Mouse (Mus musculus) forebrain, embryonic 12.5 days (tissue): Measurements from ENCODE around the gene Strip1. TPM values are rescaled to one million over a fixed set of nuclear protein-coding genes. Genes with fewer than 3 reads are reported as not detected.

Experiments
- ATAC-seq: fragments of 200-750 bp; cut with Nextera tagmentation; 2 replicates; pipeline ENCODE4 v1.8.0; 2017; ENCODE audit warnings: moderate TSS enrichment; ENCODE audit not compliant: low FRiP score
- H3K27ac ChIP-seq: fragments of 300-500 bp; sonication (generic); 2 replicates; pipeline ENCODE4 v1.5.1; 2016; ENCODE audit warnings: mild to moderate bottlenecking
- H3K27me3 ChIP-seq: fragments of 300-500 bp; sonication (generic); 2 replicates; pipeline ENCODE4 v1.6.1; 2016; ENCODE audit warnings: mild to moderate bottlenecking
- H3K36me3 ChIP-seq: fragments of 300-500 bp; sonication (generic); replicated peaks from 2 replicates; pipeline ENCODE4 v1.6.1; 2016; ENCODE audit warnings: mild to moderate bottlenecking
- H3K4me1 ChIP-seq: fragments of 300-500 bp; sonication (generic); 2 replicates; pipeline ENCODE4 v1.6.1; 2016
- H3K4me2 ChIP-seq: fragments of 300-500 bp; sonication (generic); 2 replicates; pipeline ENCODE4 v1.6.1; 2016; ENCODE audit warnings: mild to moderate bottlenecking, moderate library complexity
- H3K4me3 ChIP-seq: fragments of 300-500 bp; sonication (generic); replicated peaks from 2 replicates; pipeline ENCODE4 v1.5.1; 2016; ENCODE audit warnings: mild to moderate bottlenecking
- H3K9ac ChIP-seq: fragments of 300-500 bp; sonication (generic); 2 replicates; pipeline ENCODE4 v1.6.1; 2016; ENCODE audit warnings: mild to moderate bottlenecking
- H3K9me3 ChIP-seq: fragments of 300-500 bp; sonication (generic); 2 replicates; pipeline ENCODE4 v1.6.1; 2016
- WGBS: fragments of 180-500 bp; shearing (Covaris S2); methylation state at CpG from one replicate; pipeline ENCODE4 v1.1.7; 2016; 5-methylcytosine and 5-hydroxymethylcytosine counted together
- polyA plus RNA-seq: library from polyadenylated mRNA; unstranded; fragments of >200 nt; fragmentation: Nextera tagmentation; extraction: Ambion mirVana; gene quantifications from 2 replicates; pipeline ENCODE4 v1.2.1, GENCODE M21; 2016

The Strip1 gene
- polyA plus RNA-seq, 1 experiment from 2014 or later: 115 TPM

- Histone ChIP-seq H3K4me3 (peak overlapping the region; percentile 36), H3K9ac (peak overlapping the region; percentile 38; the same call in 1 of the 2 replicates), H3K36me3 (no peaks in the 10 kb centered on the region), H3K4me1 (peaks cover 9% of the 10 kb centered on the region), H3K4me2 (peak overlapping the region; percentile 52), H3K9me3 (no peaks in the 10 kb centered on the region), H3K27me3 (peaks cover 97% of the 10 kb centered on the region), H3K27ac (no peak overlapping the region)
- no peak for ATAC-seq
- WGBS: 2% methylated on average over 18 of the region's 18 CpGs
These were observed 49.2 kb downstream of the Strip1 start for GRCm38 (mm10) chr3:107582130-107582874.

GRCm38 (mm10) chr3:107581103-107582010 is 50.1 kb downstream of the Strip1 start:
- Histone ChIP-seq H3K4me3 (no peak overlapping the region), H3K4me1 (peaks cover 9% of the 10 kb centered on the region), H3K9ac (no peak overlapping the region), H3K27me3 (peaks cover 89% of the 10 kb centered on the region), H3K9me3 (no peaks in the 10 kb centered on the region), H3K36me3 (no peaks in the 10 kb centered on the region), H3K4me2 (no peak overlapping the region), H3K27ac (no peak overlapping the region)
- WGBS: 4% methylated on average over 15 of the region's 15 CpGs
- ATAC-seq: no peak

GRCm38 (mm10) chr3:107579466-107579865 is 52.0 kb downstream of the Strip1 start:
- H3K27ac ChIP-seq: no peak overlapping the region
- no peak for ATAC-seq
- no peak overlapping the region for H3K4me2 ChIP-seq
- no peak overlapping the region for H3K4me3 ChIP-seq
- 4% methylated on average over 4 of the region's 4 CpGs for WGBS
- no peaks in the 10 kb centered on the region for H3K9me3 ChIP-seq
- H3K9ac ChIP-seq: no peak overlapping the region
- peaks cover 71% of the 10 kb centered on the region for H3K27me3 ChIP-seq
- peaks cover 9% of the 10 kb centered on the region for H3K4me1 ChIP-seq
- no peaks in the 10 kb centered on the region for H3K36me3 ChIP-seq

- no peak for ATAC-seq
These were observed 53.6 kb downstream of the Strip1 start for GRCm38 (mm10) chr3:107577810-107578390.

GRCm38 (mm10) chr3:107576807-107577206 is 54.7 kb downstream of the Strip1 start:
- Histone ChIP-seq H3K4me1 (peaks cover 3% of the 10 kb centered on the region; the same call in 1 of the 2 replicates), H3K4me3 (no peak overlapping the region), H3K9ac (no peak overlapping the region), H3K4me2 (no peak overlapping the region), H3K27ac (no peak overlapping the region), H3K27me3 (peaks cover 46% of the 10 kb centered on the region), H3K9me3 (no peaks in the 10 kb centered on the region), H3K36me3 (no peaks in the 10 kb centered on the region)
- no peak for ATAC-seq
- 86% methylated on average over 3 of the region's 3 CpGs for WGBS

More at GRCm38 (mm10) chr3:107577810-107578390, 53.6 kb downstream of the Strip1 start:
- Histone ChIP-seq H3K27me3 (peaks cover 56% of the 10 kb centered on the region), H3K27ac (no peak overlapping the region), H3K4me3 (no peak overlapping the region), H3K9ac (no peak overlapping the region), H3K9me3 (no peaks in the 10 kb centered on the region), H3K4me1 (peaks cover 7% of the 10 kb centered on the region), H3K4me2 (no peak overlapping the region), H3K36me3 (no peaks in the 10 kb centered on the region)
- WGBS: 40% methylated on average over 3 of the region's 3 CpGs

GRCm38 (mm10) chr3:107571205-107571604 is 60.3 kb downstream of the Strip1 start:
- no peak overlapping the region for H3K27ac ChIP-seq
- no peaks in the 10 kb centered on the region for H3K36me3 ChIP-seq
- H3K4me1 ChIP-seq: no peaks in the 10 kb centered on the region
- ATAC-seq: no peak
- no peak overlapping the region for H3K9ac ChIP-seq
- no peak overlapping the region for H3K4me2 ChIP-seq
- 55% methylated on average over 2 of the region's 2 CpGs for WGBS
- no peak overlapping the region for H3K4me3 ChIP-seq
- H3K9me3 ChIP-seq: no peaks in the 10 kb centered on the region
- H3K27me3 ChIP-seq: peaks cover 9% of the 10 kb centered on the region

GRCm38 (mm10) chr3:107568721-107569120 is 62.8 kb downstream of the Strip1 start:
- Histone ChIP-seq H3K9ac (no peak overlapping the region), H3K4me3 (no peak overlapping the region), H3K4me2 (no peak overlapping the region), H3K9me3 (no peaks in the 10 kb centered on the region), H3K27ac (no peak overlapping the region), H3K36me3 (no peaks in the 10 kb centered on the region), H3K4me1 (no peaks in the 10 kb centered on the region), H3K27me3 (peaks cover 9% of the 10 kb centered on the region)
- WGBS: 86% methylated on average over 4 of the region's 4 CpGs
- ATAC-seq: no peak

- peaks cover 9% of the 10 kb centered on the region for H3K27me3 ChIP-seq
- ATAC-seq: no peak
- H3K36me3 ChIP-seq: no peaks in the 10 kb centered on the region
- no peaks in the 10 kb centered on the region for H3K9me3 ChIP-seq
- H3K4me1 ChIP-seq: no peaks in the 10 kb centered on the region
- H3K4me2 ChIP-seq: no peak overlapping the region
- no peak overlapping the region for H3K9ac ChIP-seq
- no peak overlapping the region for H3K27ac ChIP-seq
- 87% methylated on average over 7 of the region's 7 CpGs for WGBS
- H3K4me3 ChIP-seq: no peak overlapping the region
These were observed 63.7 kb downstream of the Strip1 start for GRCm38 (mm10) chr3:107567766-107568165.

- 49% methylated on average over 3 of the region's 3 CpGs for WGBS
- Histone ChIP-seq H3K27me3 (peaks cover 9% of the 10 kb centered on the region), H3K9ac (no peak overlapping the region), H3K36me3 (no peaks in the 10 kb centered on the region), H3K27ac (no peak overlapping the region), H3K9me3 (no peaks in the 10 kb centered on the region), H3K4me3 (no peak overlapping the region), H3K4me2 (no peak overlapping the region), H3K4me1 (no peaks in the 10 kb centered on the region)
- ATAC-seq: no peak
These were observed 66.2 kb downstream of the Strip1 start for GRCm38 (mm10) chr3:107565331-107565730.

GRCm38 (mm10) chr3:107563880-107564279 is 67.6 kb downstream of the Strip1 start:
- peaks cover 11% of the 10 kb centered on the region for H3K27me3 ChIP-seq
- no peak overlapping the region for H3K4me3 ChIP-seq
- no peak overlapping the region for H3K9ac ChIP-seq
- no peaks in the 10 kb centered on the region for H3K4me1 ChIP-seq
- no peaks in the 10 kb centered on the region for H3K9me3 ChIP-seq
- no peak overlapping the region for H3K4me2 ChIP-seq
- no peak overlapping the region for H3K27ac ChIP-seq
- ATAC-seq: no peak
- WGBS: 45% methylated on average over 4 of the region's 4 CpGs
- no peaks in the 10 kb centered on the region for H3K36me3 ChIP-seq

- H3K36me3 ChIP-seq: no peaks in the 10 kb centered on the region
- H3K4me3 ChIP-seq: no peak overlapping the region
- WGBS: 88% methylated on average over 4 of the region's 4 CpGs
- H3K9me3 ChIP-seq: no peaks in the 10 kb centered on the region
- H3K4me1 ChIP-seq: no peaks in the 10 kb centered on the region
- peaks cover 15% of the 10 kb centered on the region; the same call in 1 of the 2 replicates for H3K27me3 ChIP-seq
- ATAC-seq: no peak
- no peak overlapping the region for H3K27ac ChIP-seq
- no peak overlapping the region for H3K9ac ChIP-seq
- no peak overlapping the region for H3K4me2 ChIP-seq
These were observed 68.9 kb downstream of the Strip1 start for GRCm38 (mm10) chr3:107562591-107562990.
